Mouse (Mus musculus) embryonic facial prominence, embryonic 11.5 days (tissue): ENCODE data around the gene Hist1h2bj. TPM values are rescaled to one million over a fixed set of nuclear protein-coding genes. Genes with fewer than 3 reads are reported as not detected.

Source experiments
- ATAC-seq: fragments of 200-750 bp; cut with Nextera tagmentation; replicated peaks from 2 replicates; pipeline ENCODE4 v1.8.0; 2017; ENCODE audit warnings: low read depth; ENCODE audit not compliant: insufficient number of reproducible peaks, low FRiP score, low TSS enrichment
- DNase-seq: peaks from one replicate; pipeline ENCODE4 v3.0.0-alpha.2; 2015; ENCODE audit warnings: low spot score
- H3K27ac ChIP-seq: fragments of 300-500 bp; sonication (generic); replicated peaks from 2 replicates; pipeline ENCODE4 v1.5.1; 2014; ENCODE audit warnings: mild to moderate bottlenecking, low read depth, low read length, control low read depth
- H3K27me3 ChIP-seq: fragments of 300-500 bp; sonication (generic); 2 replicates; pipeline ENCODE4 v1.6.1; 2014; ENCODE audit warnings: mild to moderate bottlenecking, low read length, moderate library complexity, mixed read lengths; ENCODE audit not compliant: control insufficient read depth, insufficient read depth
- H3K36me3 ChIP-seq: fragments of 300-500 bp; sonication (generic); replicated peaks from 2 replicates; pipeline ENCODE4 v1.6.1; 2014; ENCODE audit warnings: low read depth, mild to moderate bottlenecking, low read length, moderate library complexity, mixed read lengths; ENCODE audit not compliant: control insufficient read depth, insufficient read depth
- H3K4me1 ChIP-seq: fragments of 300-500 bp; sonication (generic); 2 replicates; pipeline ENCODE4 v1.6.1; 2014; ENCODE audit warnings: low read length, mixed read lengths; ENCODE audit not compliant: control insufficient read depth, insufficient read depth
- H3K4me2 ChIP-seq: fragments of 300-500 bp; sonication (generic); 2 replicates; pipeline ENCODE4 v1.6.1; 2014; ENCODE audit warnings: low read depth, mild to moderate bottlenecking, control low read depth, low read length, moderate library complexity
- H3K4me3 ChIP-seq: fragments of 300-500 bp; sonication (generic); 2 replicates; pipeline ENCODE4 v1.5.1; 2014; ENCODE audit warnings: low read depth, low read length, control low read depth
- H3K9ac ChIP-seq: fragments of 300-500 bp; sonication (generic); replicated peaks from 2 replicates; pipeline ENCODE4 v1.6.1; 2014; ENCODE audit warnings: mild to moderate bottlenecking, control low read depth, low read length
- H3K9me3 ChIP-seq: fragments of 300-500 bp; sonication (generic); replicated peaks from 2 replicates; pipeline ENCODE4 v1.6.1; 2016; ENCODE audit warnings: mild to moderate bottlenecking, low read length, inconsistent platforms, mixed read lengths; ENCODE audit not compliant: control insufficient read depth
- WGBS: fragments of 180-500 bp; shearing (Covaris S2); extraction: QIAGEN DNeasy Blood & Tissue Kit; methylation state at CpG from one replicate; pipeline ENCODE4 v1.1.7; 2014; 5-methylcytosine and 5-hydroxymethylcytosine counted together
- polyA plus RNA-seq: library from polyadenylated mRNA; unstranded; fragments of >200 nt; fragmentation: Nextera tagmentation; extraction: Ambion mirVana; gene quantifications from 2 replicates; pipeline ENCODE4 v1.2.1, GENCODE M21; 2014

Hist1h2bj gene
- polyA plus RNA-seq, 1 experiment from 2014 or later = 16.0 TPM

GRCm38 (mm10) chr13:21997821-21998220, 45.2 kb upstream of the Hist1h2bj start:
- 8% methylated on average over 4 of the region's 4 CpGs for WGBS
- H3K9me3 ChIP-seq = no peaks in the 10 kb centered on the region
- ATAC-seq = no peak
- no peak overlapping the region for H3K4me2 ChIP-seq
- H3K27me3 ChIP-seq = peaks cover 51% of the 10 kb centered on the region
- H3K4me3 ChIP-seq = no peak overlapping the region
- DNase-seq = no peak
- H3K4me1 ChIP-seq = no peaks in the 10 kb centered on the region
- no peaks in the 10 kb centered on the region for H3K36me3 ChIP-seq
- H3K9ac ChIP-seq = no peak overlapping the region
- H3K27ac ChIP-seq = no peak overlapping the region

- Histone ChIP-seq H3K36me3 (no peaks in the 10 kb centered on the region), H3K4me1 (no peaks in the 10 kb centered on the region), H3K27me3 (peaks cover 51% of the 10 kb centered on the region), H3K27ac (no peak overlapping the region), H3K4me3 (no peak overlapping the region), H3K4me2 (no peak overlapping the region), H3K9me3 (no peaks in the 10 kb centered on the region), H3K9ac (no peak overlapping the region)
- ATAC-seq (no peak), DNase-seq (no peak)
- 21% methylated on average over 3 of the region's 3 CpGs for WGBS
Measured at GRCm38 (mm10) chr13:21998412-21998811, 44.6 kb upstream of the Hist1h2bj start.

GRCm38 (mm10) chr13:21999147-21999546, 43.9 kb upstream of the Hist1h2bj start:
- no peaks in the 10 kb centered on the region for H3K36me3 ChIP-seq
- no peaks in the 10 kb centered on the region for H3K4me1 ChIP-seq
- no peak overlapping the region for H3K4me3 ChIP-seq
- WGBS = 33% methylated on average over 4 of the region's 4 CpGs
- peaks cover 57% of the 10 kb centered on the region for H3K27me3 ChIP-seq
- no peak overlapping the region for H3K9ac ChIP-seq
- H3K9me3 ChIP-seq = no peaks in the 10 kb centered on the region
- ATAC-seq (no peak), DNase-seq (no peak)
- no peak overlapping the region for H3K4me2 ChIP-seq
- H3K27ac ChIP-seq = no peak overlapping the region

- no peak overlapping the region for H3K27ac ChIP-seq
- no peak overlapping the region for H3K4me2 ChIP-seq
- peaks cover 70% of the 10 kb centered on the region for H3K27me3 ChIP-seq
- WGBS = 53% methylated on average over 2 of the region's 2 CpGs
- ATAC-seq (no peak), DNase-seq (no peak)
- H3K9ac ChIP-seq = no peak overlapping the region
- H3K9me3 ChIP-seq = no peaks in the 10 kb centered on the region
- no peaks in the 10 kb centered on the region for H3K36me3 ChIP-seq
- no peaks in the 10 kb centered on the region for H3K4me1 ChIP-seq
- no peak overlapping the region for H3K4me3 ChIP-seq
Measured at GRCm38 (mm10) chr13:22001346-22001745, 41.7 kb upstream of the Hist1h2bj start.

GRCm38 (mm10) chr13:22001823-22002222, 41.2 kb upstream of the Hist1h2bj start:
- ATAC-seq (no peak), DNase-seq (no peak)
- H3K36me3 ChIP-seq = no peaks in the 10 kb centered on the region
- 0 out of 2 replicates have a peak, but pooled peaks cover 2% of the 10 kb centered on the region for H3K4me1 ChIP-seq
- no peak overlapping the region for H3K9ac ChIP-seq
- no peak overlapping the region for H3K27ac ChIP-seq
- peaks cover 73% of the 10 kb centered on the region for H3K27me3 ChIP-seq
- no peaks in the 10 kb centered on the region for H3K9me3 ChIP-seq
- no peak overlapping the region for H3K4me2 ChIP-seq
- no peak overlapping the region for H3K4me3 ChIP-seq
- WGBS = 28% methylated on average over 5 of the region's 5 CpGs

- peak overlapping the region; percentile 91 for H3K4me2 ChIP-seq
- 0 out of 2 replicates have a peak, but pooled peaks cover 3% of the 10 kb centered on the region for H3K4me1 ChIP-seq
- DNase-seq (peak; percentile 50), ATAC-seq (peak; percentile 81)
- under 1% methylated on average over 45 of the region's 45 CpGs for WGBS
- peak overlapping the region; percentile 47 for H3K4me3 ChIP-seq
- no peaks in the 10 kb centered on the region for H3K9me3 ChIP-seq
- H3K27me3 ChIP-seq = peaks cover 78% of the 10 kb centered on the region
- peak overlapping the region; percentile 44 for H3K9ac ChIP-seq
- no peak overlapping the region for H3K27ac ChIP-seq
- no peaks in the 10 kb centered on the region for H3K36me3 ChIP-seq
Measured at GRCm38 (mm10) chr13:22005605-22006333, 37.2 kb upstream of the Hist1h2bj start.

- no peak overlapping the region for H3K27ac ChIP-seq
- 0 out of 2 replicates have a peak, but pooled peaks cover 3% of the 10 kb centered on the region for H3K4me1 ChIP-seq
- DNase-seq (peak; percentile 80), ATAC-seq (peak; percentile 74)
- H3K4me2 ChIP-seq = peak overlapping the region; percentile 91
- no peaks in the 10 kb centered on the region for H3K9me3 ChIP-seq
- WGBS = 0% methylated on average over 38 of the region's 38 CpGs
- no peaks in the 10 kb centered on the region for H3K36me3 ChIP-seq
- H3K9ac ChIP-seq = no peak overlapping the region
- H3K4me3 ChIP-seq = peak overlapping the region; percentile 47
- H3K27me3 ChIP-seq = peaks cover 76% of the 10 kb centered on the region
Measured at GRCm38 (mm10) chr13:22006334-22007120, 36.5 kb upstream of the Hist1h2bj start.

- Histone ChIP-seq H3K4me2 (peak overlapping the region; percentile 91), H3K4me1 (0 out of 2 replicates have a peak, but pooled peaks cover 3% of the 10 kb centered on the region), H3K9me3 (no peaks in the 10 kb centered on the region), H3K9ac (no peak overlapping the region), H3K36me3 (no peaks in the 10 kb centered on the region), H3K27me3 (peaks cover 73% of the 10 kb centered on the region), H3K4me3 (peak overlapping the region; percentile 47), H3K27ac (no peak overlapping the region)
- 0 out of 2 replicates have a peak, but pooled peaks have one; percentile 17 for ATAC-seq
- DNase-seq = no peak
- 2% methylated on average over 18 of the region's 18 CpGs for WGBS
Measured at GRCm38 (mm10) chr13:22007121-22007510, 35.9 kb upstream of the Hist1h2bj start.
